Mouse (Mus musculus) heart, adult 2 months (tissue): Measurements from ENCODE around the gene Galnt18. TPM values are rescaled to one million over a fixed set of nuclear protein-coding genes. Genes with fewer than 3 reads are reported as not detected.

ENCODE experiments used
- DNase-seq, 2 experiments: peaks; one replicate each; pipeline ENCODE4 v3.0.0; 2021
- H3K27ac ChIP-seq: fragments of 200-600 bp; 2 replicates; pipeline ENCODE4 v1.8.1; 2022
- H3K27me3 ChIP-seq: fragments of 200-500 bp; 2 replicates; pipeline ENCODE4 v1.6.1; 2012; ENCODE audit warnings: mild to moderate bottlenecking, low read length, inconsistent platforms, mixed read lengths; ENCODE audit not compliant: control insufficient read depth, insufficient read depth
- H3K36me3 ChIP-seq: fragments of 200-500 bp; 2 replicates; pipeline ENCODE4 v1.6.1; 2012; ENCODE audit warnings: low read length, inconsistent platforms; ENCODE audit not compliant: control insufficient read depth, insufficient read depth
- H3K4me1 ChIP-seq: fragments of 200-500 bp; 2 replicates; pipeline ENCODE4 v1.6.1; 2011; ENCODE audit warnings: low read length; ENCODE audit not compliant: control insufficient read depth, insufficient read depth
- H3K4me3 ChIP-seq: fragments of 200-600 bp; 2 replicates; pipeline ENCODE4 v1.8.1; 2022
- H3K79me2 ChIP-seq: fragments of 200-500 bp; replicated peaks from 2 replicates; pipeline ENCODE4 v1.6.1; 2012; ENCODE audit warnings: mild to moderate bottlenecking, inconsistent platforms, low read length, moderate library complexity, mixed read lengths; ENCODE audit not compliant: control insufficient read depth, insufficient read depth
- H3K9ac ChIP-seq: fragments of 200-500 bp; 2 replicates; pipeline ENCODE4 v1.6.1; 2012; ENCODE audit warnings: low read depth, mild to moderate bottlenecking, control low read depth, inconsistent platforms, low read length, mixed read lengths
- CTCF ChIP-seq: fragments of 200-600 bp; IDR thresholded peaks from 2 replicates; pipeline ENCODE4 v1.8.1; 2022; ENCODE audit warnings: antibody characterized with exemption, mild to moderate bottlenecking, moderate library complexity
- EP300 ChIP-seq: fragments of 200-500 bp; IDR thresholded peaks from 2 replicates; pipeline ENCODE4 v1.6.1; 2011; ENCODE audit warnings: low read depth, low read length, control low read depth; ENCODE audit not compliant: insufficient read depth
- POLR2A ChIP-seq: fragments of 200-500 bp; IDR thresholded peaks from 2 replicates; pipeline ENCODE4 v1.6.1; 2011; ENCODE audit warnings: mild to moderate bottlenecking, low read depth, low read length, control low read depth; ENCODE audit not compliant: insufficient read depth
- WGBS: fragments of 180-500 bp; shearing (Covaris S2); methylation state at CpG from one replicate; pipeline ENCODE4 v1.1.7; 2018; 5-methylcytosine and 5-hydroxymethylcytosine counted together
- intact Hi-C: fragments of 180-260 bp; cut with DNase I; formaldehyde crosslinking; loops from one replicate; pipeline ENCODE4 v1.15.1; 2025
- polyA plus RNA-seq: library from polyadenylated mRNA; depleted of rRNA; stranded (reverse); fragments of >200 nt; gene quantifications from 2 replicates; pipeline ENCODE4 v1.2.3, GENCODE M21; 2012
- total RNA-seq, 2 experiments: library from RNA; stranded (reverse); gene quantifications; 2 replicates each; pipeline ENCODE4 v1.2.3; 2021

Galnt18 gene
- total and polyA plus RNA-seq, 3 experiments: 11.4 to 13.6 (median 12.1) TPM

DNA sequence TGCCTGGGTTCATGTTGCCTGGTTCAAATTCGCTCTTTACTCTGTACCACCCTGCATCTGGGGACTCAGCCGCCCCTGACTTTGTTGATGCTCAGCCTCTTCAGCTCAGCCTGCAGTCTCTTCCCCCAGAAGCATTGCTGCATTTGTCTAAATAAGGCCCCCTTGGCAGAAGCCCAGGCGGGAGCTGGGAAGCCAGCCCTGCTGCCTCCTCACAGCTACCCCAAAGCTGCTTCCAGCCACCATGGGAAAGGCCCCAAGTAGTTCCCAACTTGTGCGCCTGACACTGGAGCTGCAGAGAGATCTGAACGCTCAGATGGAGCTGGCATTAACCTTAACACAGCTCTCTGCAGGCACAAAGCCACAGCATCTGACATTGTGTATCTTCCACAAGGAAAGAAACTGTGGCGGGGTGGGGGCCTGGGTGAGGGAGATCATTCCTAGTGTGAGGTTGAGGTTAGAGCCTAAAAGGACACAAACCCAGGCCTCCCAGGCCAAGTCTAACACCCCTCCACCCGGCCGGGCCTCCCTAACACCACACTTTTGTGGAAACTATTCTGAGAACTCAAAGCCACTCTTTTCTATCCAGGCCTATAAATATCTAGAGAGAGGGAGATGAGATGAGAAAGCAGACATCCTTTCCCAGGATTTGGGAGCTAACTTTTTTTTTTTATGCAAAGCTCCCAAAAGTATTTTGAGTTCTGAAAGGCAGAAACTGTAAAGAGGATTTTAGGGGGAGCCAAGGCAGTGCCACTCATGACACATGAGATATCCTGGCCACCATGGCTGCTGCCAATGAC, 59.1 kb downstream of the Galnt18 start:
- intact Hi-C loops: no loop called here

DNA sequence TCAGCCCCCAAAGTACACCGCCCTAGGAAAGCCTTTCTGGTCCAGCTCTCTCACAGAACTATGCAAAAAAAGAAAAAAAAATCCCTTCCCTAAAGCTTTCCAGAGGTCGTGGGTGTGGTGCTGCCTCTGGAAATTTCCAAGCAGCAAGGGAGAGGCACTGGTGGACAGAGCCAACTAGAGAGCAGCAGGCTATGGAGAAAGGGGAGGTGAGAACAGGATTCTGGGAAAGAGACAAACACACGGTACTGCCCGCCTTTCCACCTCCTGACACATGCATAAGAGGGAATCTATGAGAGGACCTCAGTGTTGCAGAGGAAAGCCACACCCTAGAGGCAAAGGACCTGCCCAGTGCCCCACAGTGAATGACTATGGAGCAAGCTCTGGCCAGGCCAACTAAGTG, 60.9 kb downstream of the Galnt18 start:
- Histone ChIP-seq H3K79me2 (no peaks in the 10 kb centered on the region), H3K27me3 (no peaks in the 10 kb centered on the region), H3K27ac (peak overlapping the region; percentile 74), H3K36me3 (peaks cover 8% of the 10 kb centered on the region), H3K4me1 (peaks cover 29% of the 10 kb centered on the region), H3K4me3 (no peak overlapping the region), H3K9ac (no peak overlapping the region)
- TF ChIP-seq POLR2A (no peak), CTCF (no peak), EP300 (0 out of 2 replicates have a peak, but pooled peaks have one; percentile 12)
- intact Hi-C loops: loop anchor here (2.0 kb wide), 1 partner anchor 62 kb away; no protein-coding TSS in a partner anchor
- peak; percentile 42 to 70 for DNase-seq
- 39% methylated on average over 4 of the region's 4 CpGs for WGBS

More for the DNA sequence above, 59.1 kb downstream of the Galnt18 start:
- H3K27me3 ChIP-seq: no peaks in the 10 kb centered on the region
- H3K4me1 ChIP-seq: peaks cover 22% of the 10 kb centered on the region
- H3K9ac ChIP-seq: no peak overlapping the region
- no peaks in the 10 kb centered on the region for H3K79me2 ChIP-seq
- no peak for TF ChIP-seq EP300
- TF ChIP-seq POLR2A: no peak
- TF ChIP-seq CTCF: no peak
- H3K36me3 ChIP-seq: peaks cover 10% of the 10 kb centered on the region
- H3K4me3 ChIP-seq: no peak overlapping the region
- 39% methylated on average over 8 of the region's 8 CpGs for whole genome bisulfite sequencing
- DNase-seq: peak; percentile 60 to 68
- H3K27ac ChIP-seq: peak overlapping the region; percentile 74

DNA sequence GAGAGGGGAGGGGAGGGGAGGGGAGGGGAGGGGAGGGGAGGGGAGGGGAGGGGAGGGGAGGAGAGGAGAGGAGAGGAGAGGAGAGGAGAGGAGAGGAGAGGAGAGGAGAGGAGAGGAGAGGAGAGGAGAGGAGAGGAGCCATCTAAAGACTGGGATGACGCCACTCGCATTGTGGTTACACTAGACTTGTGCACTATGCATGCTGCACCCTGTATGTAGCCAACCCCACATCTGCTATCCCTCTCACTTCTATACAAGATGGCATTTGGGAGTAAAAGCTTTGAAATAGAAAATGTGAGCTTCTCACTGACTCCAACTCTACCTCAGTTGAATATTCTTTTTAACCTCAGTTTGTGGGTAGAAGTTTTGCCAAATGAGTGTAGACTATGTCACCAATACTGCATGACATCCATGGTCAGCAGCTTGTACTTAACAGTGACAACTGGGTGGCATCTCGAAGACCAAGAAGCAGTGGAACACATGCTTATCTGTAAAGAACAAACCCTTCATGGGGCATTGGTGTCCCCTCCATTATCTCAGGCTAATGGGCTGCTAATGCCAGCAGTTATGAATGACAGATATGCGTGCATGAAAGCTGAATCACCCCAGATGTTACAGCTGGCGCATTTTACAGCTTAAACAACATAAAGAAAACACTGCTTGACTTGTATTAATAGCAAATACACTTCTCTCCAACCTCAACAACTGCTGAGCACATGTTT, 65.0 kb downstream of the Galnt18 start:
- Histone ChIP-seq H3K9ac (no peak overlapping the region), H3K4me1 (peaks cover 31% of the 10 kb centered on the region), H3K4me3 (no peak overlapping the region), H3K27me3 (no peaks in the 10 kb centered on the region), H3K36me3 (peaks cover 5% of the 10 kb centered on the region; the same call in 1 of the 2 replicates), H3K27ac (no peak overlapping the region; the same call in 1 of the 2 replicates), H3K79me2 (no peaks in the 10 kb centered on the region)
- intact Hi-C loops: no loop called here
- 90% methylated on average over 5 of the region's 5 CpGs for WGBS
- no peak for DNase-seq
- TF ChIP-seq POLR2A: no peak

DNA sequence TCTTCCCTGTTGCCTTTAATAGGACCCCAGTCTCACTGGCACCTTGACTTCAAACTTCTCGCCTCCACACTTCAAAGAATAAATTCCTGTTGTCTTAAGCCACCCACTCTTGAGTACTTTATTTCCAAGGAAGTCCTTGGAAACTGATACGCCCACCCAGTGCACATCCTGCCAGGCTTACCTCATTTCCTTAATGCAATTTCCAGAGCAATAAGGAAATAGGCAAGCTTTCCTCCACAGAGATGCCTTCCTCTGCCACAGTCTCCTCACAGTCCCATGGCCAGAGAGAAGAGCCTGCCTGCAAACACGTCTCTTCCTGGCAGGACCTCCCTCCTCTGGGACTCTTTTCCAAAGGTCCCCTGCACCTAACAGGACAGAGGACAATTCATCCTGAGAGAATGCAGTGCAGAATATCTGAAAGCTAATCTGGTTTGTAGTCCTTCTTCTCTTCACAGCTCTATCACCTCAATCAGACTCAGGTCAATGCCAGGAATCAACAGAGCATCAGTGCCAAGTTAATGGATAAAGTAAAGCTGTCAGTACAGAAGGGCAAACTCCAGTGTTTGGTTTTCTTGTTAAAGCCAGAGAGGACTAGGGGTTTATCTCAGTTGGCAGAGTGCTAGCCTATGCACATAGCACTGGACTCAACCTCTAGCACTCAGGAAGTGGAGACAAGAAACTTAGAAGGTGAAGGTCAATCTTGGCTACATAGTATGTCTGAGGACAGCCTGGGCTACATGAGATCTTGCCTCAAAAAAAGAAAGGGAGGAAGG, 65.8 kb downstream of the Galnt18 start:
- TF ChIP-seq EP300: peak; percentile 53; the same call in 1 of the 2 replicates
- no peak for TF ChIP-seq CTCF
- Histone ChIP-seq H3K9ac (no peak overlapping the region), H3K79me2 (no peaks in the 10 kb centered on the region), H3K4me1 (peaks cover 32% of the 10 kb centered on the region), H3K4me3 (no peak overlapping the region), H3K36me3 (0 out of 2 replicates have a peak, but pooled peaks cover under 1% of the 10 kb centered on the region), H3K27ac (peak overlapping the region; percentile 61), H3K27me3 (no peaks in the 10 kb centered on the region)
- 42% methylated on average over 3 of the region's 3 CpGs for WGBS
- intact Hi-C loops: no loop called here
- DNase-seq: peak in 1 of 2 experiments; percentile 47

DNA sequence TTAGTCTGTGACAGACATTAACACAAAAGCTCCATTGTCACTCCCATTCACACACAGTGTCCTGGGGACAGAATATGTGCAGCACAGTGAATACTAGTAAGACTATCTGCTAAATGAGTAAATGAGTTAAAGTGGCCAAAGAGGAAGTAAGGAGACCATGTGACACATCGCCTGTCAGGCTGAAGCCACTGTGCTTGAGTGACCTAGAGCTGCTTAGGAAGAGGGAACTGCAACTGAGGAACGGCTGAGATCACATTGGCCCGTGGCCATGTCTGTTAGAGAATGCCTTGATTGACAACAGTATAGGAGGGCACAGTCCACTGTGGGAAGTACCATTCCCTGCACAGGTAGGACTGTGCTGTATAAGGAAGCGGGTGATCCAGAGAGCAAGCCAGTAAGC, 67.0 kb downstream of the Galnt18 start:
- Histone ChIP-seq H3K27me3 (no peaks in the 10 kb centered on the region), H3K79me2 (no peaks in the 10 kb centered on the region), H3K9ac (no peak overlapping the region), H3K36me3 (no peaks in the 10 kb centered on the region), H3K4me3 (no peak overlapping the region), H3K4me1 (peaks cover 30% of the 10 kb centered on the region), H3K27ac (peak overlapping the region; percentile 61)
- no peak for DNase-seq
- intact Hi-C loops: no loop called here
- WGBS: 64% methylated on average over 4 of the region's 4 CpGs
- TF ChIP-seq CTCF (no peak), EP300 (no peak), POLR2A (no peak)
